Mouse (Mus musculus) MEL (cell line): ENCODE data around the gene H3f3a.

Source experiments
- CTCF ChIP-seq, 3 experiments: IDR thresholded peaks in 2 of 3; conservative IDR thresholded peaks in 1 of 3; 2 replicates each; pipeline ENCODE4 v1.5.1; 2011 to 2012; ENCODE audit warnings: low read length in 3 of 3, low read depth in 2 of 3, mild to moderate bottlenecking in 2 of 3, improper control_type of control experiment in 1 of 3, inconsistent platforms in 1 of 3, mixed read lengths in 1 of 3, moderate library complexity in 1 of 3; ENCODE audit not compliant: control insufficient read depth in 1 of 3, insufficient read depth in 1 of 3, poor library complexity in 1 of 3, severe bottlenecking in 1 of 3
- GATA1 ChIP-seq: IDR thresholded peaks from 2 replicates; pipeline ENCODE4 v1.6.1; 2011; ENCODE audit warnings: low read depth, low read length, improper control_type of control experiment
- HCFC1 ChIP-seq: IDR thresholded peaks from 2 replicates; pipeline ENCODE4 v1.6.1; 2012; ENCODE audit warnings: low read depth, mild to moderate bottlenecking, inconsistent platforms, low read length, improper control_type of control experiment, moderate library complexity
- MEF2A ChIP-seq: IDR thresholded peaks from 2 replicates; pipeline ENCODE4 v1.6.1; 2014; ENCODE audit warnings: low read depth, mild to moderate bottlenecking, inconsistent platforms, low read length, improper control_type of control experiment; ENCODE audit not compliant: poor library complexity, insufficient replicate concordance, severe bottlenecking; ENCODE audit errors: extremely low read depth
- POLR2A ChIP-seq, 2 experiments: IDR thresholded peaks; 2 replicates each; pipeline ENCODE4 v1.6.1; 2011 to 2012; ENCODE audit warnings: low read length in 2 of 2, mild to moderate bottlenecking in 2 of 2, control low read depth in 1 of 2, improper control_type of control experiment in 1 of 2, low read depth in 1 of 2, moderate library complexity in 1 of 2; ENCODE audit not compliant: control insufficient read depth in 1 of 2, insufficient read depth in 1 of 2, poor library complexity in 1 of 2
- POLR2AphosphoS2 ChIP-seq: IDR thresholded peaks from 2 replicates; pipeline ENCODE4 v1.6.1; 2011; ENCODE audit warnings: low read length, improper control_type of control experiment
- RAD21 ChIP-seq: IDR thresholded peaks from 2 replicates; pipeline ENCODE4 v1.6.1; 2011; ENCODE audit warnings: mild to moderate bottlenecking, low read depth, low read length, improper control_type of control experiment
- TBP ChIP-seq: IDR thresholded peaks from 2 replicates; pipeline ENCODE4 v1.8.0; 2011; ENCODE audit warnings: low read depth, low read length, improper control_type of control experiment
- TCF12 ChIP-seq: IDR thresholded peaks from 2 replicates; pipeline ENCODE4 v1.6.1; 2014; ENCODE audit warnings: low read depth, mild to moderate bottlenecking, inconsistent platforms, low read length, improper control_type of control experiment, moderate library complexity
- UBTF ChIP-seq: IDR thresholded peaks from 2 replicates; pipeline ENCODE4 v1.6.1; 2012; ENCODE audit warnings: low read depth, mild to moderate bottlenecking, inconsistent platforms, low read length, improper control_type of control experiment, moderate library complexity, borderline replicate concordance; ENCODE audit not compliant: insufficient read depth
- USF1 ChIP-seq: IDR thresholded peaks from 2 replicates; pipeline ENCODE4 v1.6.1; 2014; ENCODE audit warnings: low read depth, mild to moderate bottlenecking, inconsistent platforms, low read length, improper control_type of control experiment, moderate library complexity
- USF2 ChIP-seq, 2 experiments: IDR thresholded peaks; 2 replicates each; pipeline ENCODE4 v1.6.1; 2011 to 2012; ENCODE audit warnings: improper control_type of control experiment in 2 of 2, low read length in 2 of 2, borderline replicate concordance in 1 of 2, inconsistent platforms in 1 of 2, low read depth in 1 of 2, mild to moderate bottlenecking in 1 of 2; ENCODE audit not compliant: insufficient read depth in 1 of 2

GRCm38 (mm10) chr1:180772291-180772690, 41.5 kb downstream of the H3f3a start:
- TF ChIP-seq CTCF (IDR thresholded peaks at IDR 0.05 in 2 of 3, conservative IDR thresholded peaks at IDR 0.05 in 1 of 3; ENCODE audit: control insufficient read depth in 1 of 3, insufficient read depth in 1 of 3, low read depth in 2 of 3, low read length in 3 of 3, poor library complexity in 1 of 3, severe bottlenecking in 1 of 3) (no peak), POLR2A (IDR thresholded peaks at IDR 0.05; ENCODE audit: control insufficient read depth in 1 of 2, insufficient read depth in 1 of 2, low read depth in 1 of 2, low read length in 2 of 2, poor library complexity in 1 of 2) (no peak), GATA1 (no peak), USF1 (no peak), POLR2AphosphoS2 (no peak), RAD21 (no peak), MEF2A (no peak), HCFC1 (no peak), TBP (no peak), TCF12 (no peak), USF2 (IDR thresholded peaks at IDR 0.05; ENCODE audit: borderline replicate concordance in 1 of 2, insufficient read depth in 1 of 2, low read depth in 1 of 2, low read length in 2 of 2) (no peak), UBTF (no peak)
